Mouse (Mus musculus) layer of hippocampus, postnatal 36 days (tissue): ENCODE measurements at regions not wholly inside any gene's neighbourhood (a gene's known extent, or its start where the extent isn't known, plus 50 kb on each side); places are given as distances from the start of the nearest gene placed in this dataset.
A peak's percentile ranks its signal among the peaks of the same experiment; 100 is the strongest.

Source experiments
- DNase-seq, 2 experiments: peaks; one replicate each; pipeline ENCODE4 v3.0.0; 2022

DNA sequence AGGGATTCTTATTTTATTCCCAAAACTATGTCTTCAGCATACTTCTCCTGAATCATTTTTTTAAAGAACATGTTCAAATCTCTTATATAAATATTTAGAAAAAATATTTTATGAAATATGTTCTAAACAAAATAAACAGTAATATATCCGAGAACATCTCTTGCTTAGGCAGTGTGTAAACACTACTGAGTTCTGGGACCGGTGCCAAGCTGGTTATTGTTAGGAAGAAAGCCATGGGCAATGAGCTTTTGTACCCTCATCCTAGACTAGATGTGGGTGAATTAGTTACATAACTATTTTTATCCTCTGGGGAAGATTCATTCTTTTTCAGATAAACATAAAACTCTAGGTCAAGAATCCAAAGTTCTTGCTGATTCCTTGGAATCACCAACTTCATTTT lies 222.5 kb upstream of the Gm10801 start:
- DNase-seq: peak; percentile 2 to 10

GRCm38 (mm10) chr2:98481533-98481932 lies 180.5 kb upstream of the Gm10801 start:
- DNase-seq: no peak
